Mouse (Mus musculus): ENCODE measurements around the gene Sparcl1.

- no peak for TF ChIP-seq POLR2A (IDR thresholded peaks at IDR 0.05; ENCODE audit: control insufficient read depth, extremely low read depth, insufficient read depth, low read length, poor library complexity)
- TF ChIP-seq CTCF (IDR thresholded peaks at IDR 0.05; ENCODE audit: borderline replicate concordance, control insufficient read depth, extremely low read depth, insufficient read depth, low read length, poor library complexity) = no peak
Observed at GRCm38 (mm10) chr5:104073602-104074001, 39.9 kb downstream of the Sparcl1 start.
